Mouse (Mus musculus) adrenal gland, postnatal 36 days (tissue): ENCODE measurements around the gene Olfr214. TPM values are rescaled to one million over a fixed set of nuclear protein-coding genes. Genes with fewer than 3 reads are reported as not detected.
A peak's percentile ranks its signal among the peaks of the same experiment; 100 is the strongest.
"Not testable (repeated sequence)": the region's sequence is repeated elsewhere in the genome, so short reads cannot be mapped to it uniquely, and the experiment has no call there.

ENCODE experiments used
- DNase-seq, 2 experiments: peaks; one replicate each; pipeline ENCODE4 v3.0.0; 2021; ENCODE audit warnings: mixed read lengths in 1 of 2
- long read RNA-seq, 2 experiments: library from polyadenylated mRNA; stranded (forward); transcript quantifications; one replicate each; pipeline ENCODE4 v2.0.0; 2021; ENCODE audit warnings: borderline sequencing depth in 2 of 2
- total RNA-seq, 2 experiments: library from RNA; stranded (reverse); gene quantifications; 2 replicates each; pipeline ENCODE4 v1.2.3; 2021

Gene Olfr214
- not detected for total RNA-seq
- long read RNA-seq, experiment 1, result 0 reads
- long read RNA-seq, experiment 2, result 0 reads

DNA sequence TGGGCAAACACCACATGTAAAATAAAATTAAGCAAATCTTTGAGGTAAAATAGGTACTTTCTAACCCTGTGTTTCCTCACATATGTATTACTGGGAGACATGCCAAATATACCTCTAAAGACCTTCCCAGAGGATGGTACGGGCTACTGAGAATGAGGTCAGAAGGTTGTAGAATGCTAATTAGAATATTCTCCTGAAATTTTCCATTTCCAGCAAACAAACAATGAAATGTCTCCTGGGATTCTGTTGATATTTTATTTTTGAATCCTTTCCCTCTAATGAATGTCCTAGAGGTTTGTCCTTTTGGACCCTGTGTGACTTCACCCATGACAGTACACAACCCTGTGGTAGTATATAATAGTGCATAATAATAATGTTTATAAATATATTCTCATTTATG lies at the start of gene Olfr214:
TSS of gene Olfr214 (plus strand) at position 301 of the 400 bp plus-strand sequence.
- DNase-seq, result no peak

DNA sequence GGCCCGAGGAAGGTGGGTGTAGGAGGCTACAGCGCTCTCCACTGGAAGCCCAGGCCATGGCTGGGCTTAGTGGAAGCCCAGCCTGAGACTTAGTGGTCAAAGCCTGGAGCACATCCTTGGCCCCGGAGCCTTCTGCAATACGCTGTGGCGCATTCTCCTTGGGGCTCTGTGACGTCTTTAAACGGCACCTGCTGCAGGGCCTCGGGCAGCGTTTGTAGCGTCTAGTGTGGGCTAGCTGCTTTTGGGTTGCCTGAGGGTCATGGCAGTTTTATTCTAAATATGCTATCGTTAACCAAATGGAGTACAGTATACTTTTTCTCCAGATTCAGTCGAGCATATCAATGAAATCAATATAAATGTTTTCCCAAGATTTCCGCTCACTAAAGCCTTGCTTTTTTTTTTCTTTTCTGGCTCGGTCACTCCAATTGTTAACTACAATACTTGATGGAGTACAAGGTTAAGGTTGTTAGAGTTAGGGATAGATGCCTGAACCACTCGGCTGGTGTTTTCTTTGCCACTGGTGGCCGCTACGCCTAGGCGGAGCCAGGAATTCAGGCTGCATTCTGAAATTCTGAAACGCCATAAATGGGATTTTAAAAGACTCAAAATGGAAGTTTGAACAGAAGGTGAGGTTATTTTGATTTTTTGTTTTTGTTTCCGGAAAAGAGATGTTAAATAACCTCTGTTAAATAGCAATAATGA lies 47.6 kb upstream of the Olfr214 start, which contains the start of gene Olfr212:
TSS of gene Olfr212 (plus strand) at position 215 of the 702 bp plus-strand sequence.
- DNase-seq, result not testable (repeated sequence)

DNA sequence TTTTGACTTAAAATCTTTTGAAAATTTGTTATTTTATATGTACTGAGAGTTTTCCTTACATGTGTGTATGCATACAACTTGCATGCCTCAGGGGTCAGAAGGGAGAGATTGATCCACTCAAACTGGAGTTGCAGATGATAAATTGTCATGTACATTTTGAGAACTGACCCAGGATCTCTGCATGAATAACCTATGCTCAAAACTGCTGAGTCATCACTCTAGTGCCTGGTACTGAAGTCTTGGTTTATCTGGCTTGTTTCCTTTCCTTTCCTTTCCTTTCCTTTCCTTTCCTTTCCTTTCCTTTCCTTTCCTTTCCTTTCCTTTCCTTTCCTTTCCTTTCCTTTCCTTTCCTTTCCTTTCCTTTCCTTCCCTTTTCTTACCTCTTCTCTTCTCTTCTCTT lies 39.2 kb upstream of the Olfr214 start:
- DNase-seq, result no peak

DNA sequence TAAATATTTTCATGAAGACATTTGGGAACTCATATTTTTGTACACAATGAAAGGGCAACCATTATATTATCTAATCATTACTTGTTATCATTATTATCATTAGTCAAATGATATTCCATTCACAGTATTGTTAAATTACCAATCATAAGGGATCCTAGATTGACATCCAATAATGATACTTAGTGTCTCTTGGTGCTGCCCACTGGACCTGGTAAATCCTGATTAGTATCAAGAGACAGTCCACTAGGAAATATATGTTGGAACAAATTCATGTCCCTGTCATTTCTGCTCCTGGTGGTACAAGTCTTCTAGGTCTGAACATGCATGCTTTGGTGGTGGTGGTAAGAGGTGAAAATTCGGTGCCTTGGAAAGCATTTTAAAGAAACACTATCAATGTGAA lies 15.9 kb upstream of the Olfr214 start, which contains the start of gene Olfr213:
TSS of gene Olfr213 (plus strand) at position 301 of the 400 bp plus-strand sequence.
- DNase-seq, result no peak

DNA sequence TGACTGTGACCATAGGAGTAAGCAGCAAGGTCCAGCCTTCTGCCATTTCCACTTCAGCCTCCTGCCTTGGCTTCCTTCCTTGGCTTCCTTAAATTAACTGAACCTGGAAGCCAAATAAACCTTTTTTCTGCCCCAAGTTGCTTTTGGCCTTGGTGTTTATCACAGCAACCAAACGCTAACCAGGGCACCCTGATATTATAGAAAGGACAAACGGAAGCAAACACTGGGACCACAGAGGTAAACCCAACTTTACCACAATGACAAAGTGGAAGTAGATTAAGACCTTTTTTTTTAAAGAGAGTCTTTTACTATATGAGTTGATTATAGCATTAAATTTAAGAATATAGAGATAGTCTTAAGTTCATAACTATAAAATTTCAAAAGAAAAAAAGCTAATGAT lies 11.5 kb upstream of the Olfr214 start:
- no peak for DNase-seq

DNA sequence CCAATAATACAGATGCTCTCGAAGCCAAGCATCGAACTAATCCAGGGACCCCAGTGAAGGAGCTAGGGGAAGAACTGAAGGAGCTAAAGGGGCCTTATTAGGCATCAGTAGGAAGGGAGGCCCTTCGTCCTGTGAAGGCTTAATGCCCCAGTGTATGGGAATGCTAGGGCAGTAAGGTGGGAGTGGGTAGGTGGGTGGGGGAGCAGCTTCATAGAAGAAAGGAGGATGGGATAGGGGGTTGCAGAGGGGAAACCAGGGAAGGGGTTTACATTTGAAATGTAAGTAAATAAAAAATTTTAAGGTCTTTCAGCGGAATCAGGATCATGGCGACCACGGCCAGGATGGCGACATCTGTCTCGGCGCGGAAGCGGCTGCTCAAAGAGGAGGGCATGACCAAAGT lies 3.2 kb upstream of the Olfr214 start, which contains the start of gene Gm5580:
TSS of gene Gm5580 (plus strand) at position 301 of the 400 bp plus-strand sequence.
- not testable (repeated sequence) for DNase-seq

DNA sequence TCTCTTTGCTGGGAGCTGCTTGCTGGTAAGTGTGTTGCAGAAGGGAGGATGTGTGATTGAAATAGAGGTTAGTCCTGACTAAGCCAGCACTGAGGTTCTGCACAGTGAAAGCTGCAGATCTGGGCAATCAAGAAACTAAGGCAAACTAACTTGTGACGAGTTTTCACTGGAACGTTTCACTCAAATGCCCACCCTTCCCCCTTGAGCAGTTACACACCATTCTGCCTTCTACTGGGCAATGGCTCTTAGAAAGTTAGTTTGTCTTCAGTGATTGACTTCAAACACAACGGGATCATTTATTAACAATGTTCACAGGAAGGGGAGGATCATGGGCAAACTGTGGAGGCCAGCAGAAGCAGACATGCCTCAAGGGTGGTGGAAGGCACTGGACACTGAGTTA lies 917 bp downstream of the Olfr214 start:
- no peak for DNase-seq

DNA sequence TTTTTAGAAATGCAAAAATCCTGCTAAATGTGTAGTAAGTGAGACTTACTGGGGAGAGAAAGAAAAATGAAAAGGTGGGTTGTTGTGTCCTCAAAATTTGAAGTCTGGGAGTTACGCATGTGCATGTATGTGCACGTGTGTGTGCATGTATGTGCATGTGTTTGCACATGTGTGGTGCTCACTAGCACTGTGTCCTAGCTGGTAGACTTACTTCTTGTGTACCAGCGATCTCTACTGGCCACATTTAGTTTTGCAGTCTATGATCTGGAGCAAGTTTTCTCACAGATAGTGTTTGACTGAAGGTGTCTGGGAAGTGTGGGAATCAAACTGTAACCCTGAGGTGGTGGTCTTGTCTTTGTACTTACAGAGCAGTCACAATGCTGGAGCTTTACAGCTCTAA lies 15.8 kb downstream of the Olfr214 start:
- DNase-seq, result peak; percentile 4 to 10

DNA sequence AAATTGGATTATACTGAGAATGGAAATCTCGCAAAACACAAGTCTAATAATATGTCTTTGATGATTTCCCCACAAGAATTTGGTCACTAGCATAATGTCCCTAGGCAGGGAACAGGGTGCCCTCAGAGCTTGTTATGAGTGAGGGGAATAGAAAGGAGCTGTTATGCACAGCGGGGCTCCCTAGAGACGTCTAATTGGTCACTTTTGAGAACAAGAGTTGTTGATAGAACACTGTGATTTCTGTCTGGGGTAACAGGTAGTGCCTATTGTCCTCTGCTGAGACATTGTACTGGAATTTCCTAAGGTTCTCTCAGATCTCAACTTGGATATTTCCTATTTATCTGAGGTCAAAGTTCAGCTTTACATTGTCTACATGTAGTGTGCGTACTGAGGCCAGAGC lies 30.1 kb downstream of the Olfr214 start, which contains the start of gene Olfr215:
TSS of gene Olfr215 (minus strand) at position 101 of the 400 bp plus-strand sequence.
- DNase-seq, result no peak

DNA sequence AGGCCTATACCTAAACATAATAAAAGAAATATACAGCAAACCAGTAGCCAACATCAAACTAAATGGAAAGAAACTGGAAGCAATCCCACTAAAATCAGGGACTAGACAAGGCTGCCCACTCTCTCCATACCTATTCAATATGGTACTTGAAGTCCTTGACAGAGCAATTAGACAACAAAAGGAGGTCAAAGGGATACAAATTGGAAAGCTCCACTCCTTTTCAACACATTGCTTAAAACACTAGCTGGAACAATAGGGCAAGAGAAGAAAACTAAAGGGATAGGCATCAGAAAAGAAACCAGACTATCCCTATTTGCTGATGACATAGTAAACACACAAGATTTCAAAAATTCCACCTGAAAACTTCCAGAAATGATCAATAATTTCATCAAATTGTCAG lies 46.9 kb downstream of the Olfr214 start:
- DNase-seq, result not testable (repeated sequence)

DNA sequence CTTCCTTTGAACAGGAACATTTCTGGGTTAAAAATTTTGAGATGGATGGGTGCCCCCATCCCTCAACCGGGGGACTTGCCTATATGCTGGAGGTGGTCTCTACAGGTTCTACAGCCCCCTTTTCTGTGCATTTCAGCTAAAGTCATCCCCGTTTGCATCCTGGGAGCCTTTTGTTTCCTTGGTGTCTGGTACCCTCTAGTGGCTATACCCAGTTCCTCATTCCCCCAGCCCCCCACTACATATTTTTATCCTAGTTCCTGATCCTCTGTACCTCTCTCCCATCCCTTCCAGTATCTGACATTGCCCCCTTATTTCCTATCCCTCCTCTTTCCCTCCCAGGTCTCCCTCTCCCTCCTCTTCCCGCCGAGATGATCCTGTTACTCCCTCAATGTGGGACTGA lies 53.2 kb downstream of the Olfr214 start:
- no peak for DNase-seq

Other genes with a start within 250 kb of the Olfr214 start
- gene March8, start 216.2 kb upstream of the Olfr214 start, total RNA-seq, result 10 to 100 TPM; 52.1 to 71.6 TPM
- gene Alox5, start 93.1 kb upstream of the Olfr214 start, total RNA-seq, result 1 to 10 TPM; 1.4 to 1.8 TPM
- gene Olfr211, start 65.1 kb upstream of the Olfr214 start, total RNA-seq, result not detected
- under 1 TPM in 1 of 2 experiments, not detected in 1; 0.13 TPM for gene Olfr212, start 47.7 kb upstream of the Olfr214 start, total RNA-seq
- gene Olfr213, start 15.8 kb upstream of the Olfr214 start, total RNA-seq, result not detected
- 1 to 10 TPM; 3.0 to 4.5 TPM for gene Gm5580, start 3.1 kb upstream of the Olfr214 start, total RNA-seq
- not detected for gene Olfr215, start 30.0 kb downstream of the Olfr214 start, total RNA-seq
- 10 to 100 TPM; 19.7 to 23.0 TPM for gene Zfp422, start 74.8 kb downstream of the Olfr214 start, total RNA-seq
- gene Depp1, start 96.4 kb downstream of the Olfr214 start, total RNA-seq, result 10 to 100 TPM in 1 of 2 experiments, 1 to 10 TPM in 1; 7.0 to 20.2 TPM
- gene Rassf4, start 119.7 kb downstream of the Olfr214 start, total RNA-seq, result 1 to 10 TPM; 2.8 to 4.7 TPM
- under 1 TPM; 0.07 TPM for gene Tmem72, start 162.7 kb downstream of the Olfr214 start, total RNA-seq